Mouse (Mus musculus): ENCODE results near the gene Cfap61.

GRCm38 (mm10) chr2:146220591-146221075, 286.0 kb downstream of the Cfap61 start:
- TF ChIP-seq CTCF (IDR thresholded peaks at IDR 0.05; ENCODE audit: low read depth, low read length) (no peak), GATA1 (IDR thresholded peaks at IDR 0.05; ENCODE audit: borderline replicate concordance, low read length) (no peak), TAL1 (conservative IDR thresholded peaks at IDR 0.05; ENCODE audit: low read depth, low read length) (no peak), GATA2 (IDR thresholded peaks at IDR 0.05; ENCODE audit: borderline replicate concordance, low read depth, low read length) (no peak), POLR2AphosphoS5 (IDR thresholded peaks at IDR 0.05; ENCODE audit: insufficient replicate concordance, low read depth, low read length) (no peak)
